Mouse (Mus musculus) embryonic facial prominence, embryonic 13.5 days (tissue): ENCODE measurements at regions not wholly inside any gene's neighbourhood (a gene's known extent, or its start where the extent isn't known, plus 50 kb on each side); places are given as distances from the start of the nearest gene placed in this dataset.

Experiments
- ATAC-seq: fragments of 200-750 bp; cut with Nextera tagmentation; 2 replicates; pipeline ENCODE4 v1.8.0; 2017; ENCODE audit warnings: low read depth; ENCODE audit not compliant: insufficient number of reproducible peaks, insufficient read depth, low FRiP score, low TSS enrichment
- H3K27ac ChIP-seq: fragments of 300-500 bp; sonication (generic); 2 replicates; pipeline ENCODE4 v1.5.1; 2015; ENCODE audit warnings: moderate library complexity, mild to moderate bottlenecking, inconsistent platforms
- H3K27me3 ChIP-seq: fragments of 300-500 bp; sonication (generic); 2 replicates; pipeline ENCODE4 v1.6.1; 2015; ENCODE audit warnings: mild to moderate bottlenecking, inconsistent platforms
- H3K36me3 ChIP-seq: fragments of 300-500 bp; sonication (generic); 2 replicates; pipeline ENCODE4 v1.6.1; 2015; ENCODE audit warnings: mild to moderate bottlenecking, inconsistent platforms
- H3K4me1 ChIP-seq: fragments of 300-500 bp; sonication (generic); 2 replicates; pipeline ENCODE4 v1.6.1; 2015; ENCODE audit warnings: inconsistent platforms
- H3K4me2 ChIP-seq: fragments of 300-500 bp; sonication (generic); 2 replicates; pipeline ENCODE4 v1.6.1; 2015; ENCODE audit warnings: moderate library complexity, mild to moderate bottlenecking, inconsistent platforms
- H3K4me3 ChIP-seq: fragments of 300-500 bp; sonication (generic); 2 replicates; pipeline ENCODE4 v1.5.1; 2015; ENCODE audit warnings: mild to moderate bottlenecking, inconsistent platforms
- H3K9ac ChIP-seq: fragments of 300-500 bp; sonication (generic); 2 replicates; pipeline ENCODE4 v1.6.1; 2015; ENCODE audit warnings: mild to moderate bottlenecking, inconsistent platforms
- H3K9me3 ChIP-seq: fragments of 300-500 bp; sonication (generic); 2 replicates; pipeline ENCODE4 v1.6.1; 2016; ENCODE audit warnings: inconsistent platforms
- WGBS: fragments of 180-500 bp; shearing (Covaris S2); methylation state at CpG from one replicate; pipeline ENCODE4 v1.1.7; 2015; ENCODE audit warnings: mixed read lengths; 5-methylcytosine and 5-hydroxymethylcytosine counted together

DNA sequence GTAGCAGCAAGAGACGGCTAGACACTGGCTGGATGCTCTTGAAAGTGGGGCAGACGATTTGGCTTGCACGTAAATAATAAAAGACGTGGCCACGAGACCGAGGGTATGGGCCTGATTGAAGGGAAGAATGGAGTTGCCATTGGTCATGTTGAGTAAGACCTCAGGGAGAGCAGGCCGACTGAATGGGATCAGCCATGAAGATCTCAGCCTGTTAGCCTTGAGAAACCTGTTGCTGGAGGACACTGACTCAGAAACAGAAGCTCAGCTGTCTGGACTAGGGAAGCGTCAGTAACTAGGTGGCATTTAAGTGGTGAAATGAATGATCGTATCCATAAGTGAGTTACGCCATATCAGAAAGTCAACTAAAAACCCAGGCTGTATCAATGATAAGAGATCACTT lies 126.3 kb upstream of the Sox4 start:
- H3K9ac ChIP-seq = no peak overlapping the region
- H3K4me3 ChIP-seq = no peak overlapping the region
- no peak overlapping the region for H3K4me2 ChIP-seq
- H3K27ac ChIP-seq = no peak overlapping the region
- ATAC-seq = no peak
- no peaks in the 10 kb centered on the region for H3K9me3 ChIP-seq
- H3K36me3 ChIP-seq = no peaks in the 10 kb centered on the region
- WGBS = 93% methylated on average over 10 of the region's 10 CpGs
- no peaks in the 10 kb centered on the region for H3K27me3 ChIP-seq
- H3K4me1 ChIP-seq = peaks cover 12% of the 10 kb centered on the region

DNA sequence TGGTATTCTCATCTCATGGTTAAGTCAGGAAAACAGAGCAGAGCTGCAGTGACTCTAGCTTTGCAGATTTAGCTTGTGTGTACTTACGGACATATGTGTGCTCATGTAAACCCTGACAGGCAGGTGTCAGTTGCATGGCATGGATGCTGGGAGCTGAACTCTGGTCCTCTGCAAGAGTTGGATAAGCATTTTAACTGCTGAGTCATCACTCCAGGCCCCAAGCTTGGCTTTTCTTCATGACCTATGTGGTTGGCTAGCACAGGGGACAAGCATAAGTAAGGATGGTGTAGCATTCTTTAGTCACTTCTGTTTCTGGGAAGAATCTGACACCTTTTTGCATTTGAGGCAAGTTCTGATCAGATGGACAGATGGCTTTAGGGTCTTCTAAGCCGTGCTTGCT lies 120.1 kb upstream of the Sox4 start:
- no peak overlapping the region for H3K4me2 ChIP-seq
- H3K4me1 ChIP-seq = peaks cover 7% of the 10 kb centered on the region
- H3K36me3 ChIP-seq = no peaks in the 10 kb centered on the region
- H3K9ac ChIP-seq = no peak overlapping the region
- no peak overlapping the region for H3K27ac ChIP-seq
- H3K4me3 ChIP-seq = no peak overlapping the region
- no peak for ATAC-seq
- 84% methylated on average over 2 of the region's 2 CpGs for WGBS
- H3K9me3 ChIP-seq = no peaks in the 10 kb centered on the region
- no peaks in the 10 kb centered on the region for H3K27me3 ChIP-seq

DNA sequence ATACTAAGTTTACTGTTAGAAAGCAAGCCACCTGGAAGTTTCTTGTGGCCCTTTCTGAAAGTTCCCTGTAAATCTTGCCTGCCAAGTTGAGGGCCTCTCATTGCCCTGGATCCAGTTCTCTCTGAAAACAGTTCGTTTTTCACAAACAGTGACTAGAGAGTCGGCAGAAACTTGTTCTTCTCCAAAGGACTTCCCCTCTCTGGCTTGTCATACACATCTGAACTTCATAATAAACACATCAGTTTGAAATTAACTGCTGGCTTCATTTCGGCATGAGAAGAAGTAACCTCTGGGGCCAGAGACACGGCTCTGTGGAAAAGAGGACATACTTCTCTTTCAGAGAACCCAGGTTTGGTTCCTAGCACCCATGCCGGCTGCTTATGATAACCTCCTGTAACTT lies 110.4 kb upstream of the Sox4 start:
- no peak for ATAC-seq
- H3K36me3 ChIP-seq = no peaks in the 10 kb centered on the region
- 42% methylated on average over 5 of the region's 5 CpGs for WGBS
- no peak overlapping the region for H3K9ac ChIP-seq
- peak overlapping the region; percentile 56 for H3K27ac ChIP-seq
- H3K4me2 ChIP-seq = no peak overlapping the region
- H3K27me3 ChIP-seq = no peaks in the 10 kb centered on the region
- peaks cover 4% of the 10 kb centered on the region; the same call in 1 of the 2 replicates for H3K9me3 ChIP-seq
- H3K4me1 ChIP-seq = peaks cover 16% of the 10 kb centered on the region; the same call in 1 of the 2 replicates
- H3K4me3 ChIP-seq = no peak overlapping the region

DNA sequence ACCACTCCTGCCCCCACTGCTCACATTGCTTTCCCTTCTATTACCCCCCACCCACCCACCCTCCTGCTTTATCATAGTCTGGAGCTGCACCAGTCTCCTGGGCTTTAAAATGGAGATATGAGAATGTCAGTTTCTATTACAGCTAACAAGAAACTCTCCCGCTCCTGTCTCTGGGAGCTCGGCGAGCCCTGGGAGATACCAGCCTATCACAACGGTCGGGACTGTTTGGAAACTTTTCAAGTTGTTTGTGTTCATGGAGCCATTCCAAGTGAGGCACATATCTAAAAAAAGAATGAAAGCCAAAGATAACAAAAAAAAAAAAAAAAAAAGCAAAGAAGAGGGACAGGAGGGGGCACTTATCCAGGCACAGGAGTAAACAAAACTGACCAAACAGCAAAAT lies 105.2 kb upstream of the Sox4 start:
- H3K36me3 ChIP-seq = no peaks in the 10 kb centered on the region
- 56% methylated on average over 5 of the region's 5 CpGs for WGBS
- ATAC-seq = no peak
- peaks cover 4% of the 10 kb centered on the region; the same call in 1 of the 2 replicates for H3K9me3 ChIP-seq
- no peak overlapping the region for H3K9ac ChIP-seq
- H3K4me3 ChIP-seq = no peak overlapping the region
- peaks cover 14% of the 10 kb centered on the region; the same call in 1 of the 2 replicates for H3K4me1 ChIP-seq
- H3K27ac ChIP-seq = no peak overlapping the region
- 0 out of 2 replicates have a peak overlapping the region, but pooled peaks have one; percentile 5 for H3K4me2 ChIP-seq
- H3K27me3 ChIP-seq = no peaks in the 10 kb centered on the region

DNA sequence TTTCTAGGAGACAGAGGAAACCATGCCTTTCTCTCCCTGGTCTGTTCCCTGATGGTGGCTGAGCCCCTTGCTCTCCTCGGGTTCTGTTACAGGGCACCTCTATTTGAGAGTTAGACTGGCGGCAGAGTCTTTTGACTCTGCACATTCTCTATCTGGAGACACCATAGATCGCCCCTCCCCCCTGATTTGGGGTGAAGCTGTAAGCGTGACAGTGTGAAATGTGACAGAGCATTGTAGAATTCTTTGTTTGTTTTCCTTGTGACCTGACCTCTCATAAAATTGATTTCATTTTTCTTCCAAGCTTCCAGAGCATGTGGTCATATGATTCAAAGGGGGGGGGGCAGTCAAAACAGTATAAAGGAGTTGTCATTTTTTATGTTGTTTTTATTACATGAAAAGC lies 96.2 kb upstream of the Sox4 start:
- Histone ChIP-seq H3K9ac (no peak overlapping the region), H3K36me3 (no peaks in the 10 kb centered on the region), H3K27ac (no peak overlapping the region), H3K4me3 (no peak overlapping the region), H3K4me1 (peaks cover under 1% of the 10 kb centered on the region; the same call in 1 of the 2 replicates), H3K27me3 (no peaks in the 10 kb centered on the region), H3K4me2 (no peak overlapping the region), H3K9me3 (no peaks in the 10 kb centered on the region; the same call in 1 of the 2 replicates)
- WGBS = 50% methylated on average over 4 of the region's 4 CpGs
- no peak for ATAC-seq

DNA sequence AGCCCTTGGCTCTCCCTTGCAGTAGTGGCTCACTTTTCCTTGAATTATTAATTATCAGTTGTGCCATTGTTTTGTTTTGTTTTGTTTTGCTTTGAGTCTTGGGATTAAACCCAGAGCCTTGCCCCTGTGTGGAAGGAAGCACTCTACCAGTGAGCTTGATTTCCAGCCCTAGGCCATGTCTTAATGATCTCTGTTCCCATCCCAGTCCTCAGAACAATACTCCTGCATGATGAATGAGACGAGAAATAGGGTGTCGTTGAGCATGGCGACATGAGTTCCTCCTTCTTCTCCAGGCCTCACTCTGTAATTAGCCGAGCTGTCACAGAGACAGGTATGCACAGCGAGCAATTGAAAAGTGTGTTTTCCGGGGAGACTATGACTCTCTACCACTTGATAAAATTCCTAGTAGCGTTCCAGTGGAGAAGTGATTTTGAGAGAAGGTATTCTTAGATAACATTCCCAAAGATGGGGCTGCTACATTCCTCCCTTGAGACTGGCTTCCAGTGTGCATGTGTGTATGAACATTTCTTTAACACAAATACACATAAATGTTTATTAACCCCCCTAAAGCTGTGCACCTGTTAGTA lies 95.6 kb upstream of the Sox4 start:
- Histone ChIP-seq H3K27ac (no peak overlapping the region), H3K4me3 (no peak overlapping the region), H3K36me3 (no peaks in the 10 kb centered on the region), H3K9ac (no peak overlapping the region), H3K4me1 (peaks cover 7% of the 10 kb centered on the region; the same call in 1 of the 2 replicates), H3K4me2 (no peak overlapping the region), H3K9me3 (no peaks in the 10 kb centered on the region; the same call in 1 of the 2 replicates), H3K27me3 (no peaks in the 10 kb centered on the region)
- ATAC-seq = no peak
- 59% methylated on average over 7 of the region's 7 CpGs for WGBS

DNA sequence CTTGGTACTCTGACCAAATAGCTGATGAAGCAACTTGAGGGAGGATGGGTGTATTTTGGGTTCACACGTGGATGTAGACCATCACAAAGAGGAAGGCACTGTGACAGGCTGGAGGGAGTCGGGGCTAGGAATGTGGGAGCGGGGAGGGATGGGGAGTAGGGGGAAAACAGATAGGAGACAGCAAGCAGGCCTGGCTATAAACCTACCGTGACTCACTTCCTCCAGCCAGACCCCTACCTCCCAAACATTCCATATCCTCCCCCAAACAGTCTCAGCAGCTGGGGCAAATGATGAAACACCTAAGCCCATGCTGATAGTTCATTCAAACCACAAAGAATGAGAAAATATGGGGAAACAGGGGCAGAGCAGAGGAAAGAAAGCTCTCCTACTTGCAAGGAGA lies 91.1 kb upstream of the Sox4 start:
- WGBS = 48% methylated on average over 4 of the region's 4 CpGs
- no peaks in the 10 kb centered on the region for H3K9me3 ChIP-seq
- no peak overlapping the region for H3K4me2 ChIP-seq
- ATAC-seq = no peak
- H3K36me3 ChIP-seq = no peaks in the 10 kb centered on the region
- H3K4me3 ChIP-seq = no peak overlapping the region
- H3K4me1 ChIP-seq = peaks cover 13% of the 10 kb centered on the region; the same call in 1 of the 2 replicates
- no peak overlapping the region for H3K27ac ChIP-seq
- H3K27me3 ChIP-seq = no peaks in the 10 kb centered on the region
- H3K9ac ChIP-seq = no peak overlapping the region

DNA sequence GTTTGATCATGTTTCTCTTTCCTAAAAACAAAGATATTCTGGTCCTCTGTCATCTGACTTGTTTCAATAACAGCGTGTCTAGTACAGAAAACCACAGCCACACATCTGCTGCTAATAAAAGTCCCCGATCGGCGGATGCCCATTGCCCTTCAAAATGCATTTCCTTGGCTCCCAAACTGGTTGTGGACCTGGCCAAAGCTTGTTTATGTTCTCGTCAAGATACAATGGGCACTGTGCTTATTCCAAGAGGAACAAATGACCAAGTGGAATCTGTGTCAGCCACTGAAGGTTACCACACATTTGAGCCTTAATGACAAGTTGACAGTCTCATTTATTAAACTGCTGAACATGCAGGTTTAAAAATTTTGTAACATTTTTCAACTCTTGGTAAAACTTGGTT lies 86.8 kb upstream of the Sox4 start:
- Histone ChIP-seq H3K36me3 (no peaks in the 10 kb centered on the region), H3K4me1 (peaks cover 13% of the 10 kb centered on the region; the same call in 1 of the 2 replicates), H3K27me3 (no peaks in the 10 kb centered on the region), H3K27ac (no peak overlapping the region), H3K9me3 (0 out of 2 replicates have a peak, but pooled peaks cover 2% of the 10 kb centered on the region), H3K4me3 (no peak overlapping the region), H3K4me2 (no peak overlapping the region), H3K9ac (no peak overlapping the region)
- no peak for ATAC-seq
- 27% methylated on average over 5 of the region's 5 CpGs for WGBS

DNA sequence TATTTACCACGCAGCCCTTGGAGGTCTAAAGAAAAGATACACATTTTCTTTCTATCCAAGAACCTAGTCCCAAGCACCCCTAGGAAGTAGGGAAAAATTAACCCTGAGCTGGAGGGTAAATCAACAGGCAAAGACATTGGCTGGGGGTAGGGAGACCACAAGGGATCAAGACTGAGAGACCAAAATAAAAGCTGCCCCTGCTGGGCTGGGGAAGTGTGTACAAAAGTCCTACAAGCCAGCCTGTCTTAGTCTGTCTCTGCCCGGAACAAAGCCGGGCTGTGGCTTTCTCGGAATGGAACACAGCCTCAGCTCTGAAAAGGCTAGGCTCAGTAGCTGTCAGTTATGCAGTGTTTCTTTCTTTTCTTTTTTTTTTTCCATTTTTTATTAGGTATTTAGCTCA lies 81.4 kb upstream of the Sox4 start:
- H3K9ac ChIP-seq = no peak overlapping the region
- 0 out of 2 replicates have a peak, but pooled peaks cover 2% of the 10 kb centered on the region for H3K9me3 ChIP-seq
- no peak for ATAC-seq
- no peaks in the 10 kb centered on the region for H3K36me3 ChIP-seq
- H3K27ac ChIP-seq = no peak overlapping the region
- H3K4me1 ChIP-seq = peaks cover 7% of the 10 kb centered on the region
- no peaks in the 10 kb centered on the region for H3K27me3 ChIP-seq
- WGBS = 63% methylated on average over 4 of the region's 4 CpGs
- no peak overlapping the region for H3K4me3 ChIP-seq
- no peak overlapping the region for H3K4me2 ChIP-seq

DNA sequence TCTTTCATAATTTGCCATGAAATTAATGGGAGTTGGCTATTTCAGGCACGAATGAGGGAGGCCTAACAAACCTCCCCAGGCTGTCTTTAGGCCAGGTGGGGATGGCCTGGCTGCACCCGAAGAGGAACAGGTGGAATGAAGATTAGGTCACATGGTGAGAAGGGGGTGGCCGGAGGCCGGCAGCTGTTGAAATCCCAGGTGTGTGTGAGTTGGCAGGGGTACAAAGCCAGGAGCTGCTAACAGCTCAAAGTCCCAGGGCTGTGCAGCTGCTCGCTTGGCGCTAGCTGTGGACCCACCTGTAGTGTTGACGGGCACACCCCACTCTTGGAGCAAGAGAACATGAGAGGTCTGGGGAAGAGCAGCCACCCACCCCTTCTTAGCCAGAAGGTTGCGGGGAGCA lies 80.9 kb upstream of the Sox4 start:
- Histone ChIP-seq H3K27me3 (no peaks in the 10 kb centered on the region), H3K4me1 (peaks cover 7% of the 10 kb centered on the region), H3K9ac (no peak overlapping the region), H3K4me2 (no peak overlapping the region), H3K9me3 (0 out of 2 replicates have a peak, but pooled peaks cover under 1% of the 10 kb centered on the region), H3K36me3 (no peaks in the 10 kb centered on the region), H3K4me3 (no peak overlapping the region), H3K27ac (no peak overlapping the region)
- WGBS = 46% methylated on average over 8 of the region's 8 CpGs
- ATAC-seq = peak; percentile 69

DNA sequence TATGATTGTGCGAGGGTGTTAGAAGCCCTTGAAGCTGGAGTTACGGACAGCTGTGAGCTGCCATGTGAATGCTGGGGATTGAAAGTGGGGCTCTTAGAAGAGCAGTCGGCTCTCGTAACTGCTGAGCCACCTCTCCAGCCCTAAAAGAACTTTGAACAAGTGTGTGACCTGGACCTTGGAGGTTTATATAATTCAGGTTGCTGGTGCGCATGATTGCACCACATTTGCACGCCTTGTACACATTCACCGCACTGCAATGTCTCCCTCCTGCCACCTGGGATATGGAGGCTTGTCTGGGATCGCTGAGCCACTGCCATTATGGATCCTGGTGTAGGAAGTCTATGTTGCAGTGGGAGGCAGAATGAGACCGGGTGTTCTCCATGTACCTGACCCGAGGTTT lies 73.6 kb upstream of the Sox4 start:
- no peaks in the 10 kb centered on the region for H3K36me3 ChIP-seq
- no peaks in the 10 kb centered on the region for H3K9me3 ChIP-seq
- ATAC-seq = no peak
- WGBS = 92% methylated on average over 10 of the region's 10 CpGs
- no peak overlapping the region for H3K9ac ChIP-seq
- no peaks in the 10 kb centered on the region for H3K4me1 ChIP-seq
- H3K4me3 ChIP-seq = no peak overlapping the region
- H3K27ac ChIP-seq = no peak overlapping the region
- no peaks in the 10 kb centered on the region for H3K27me3 ChIP-seq
- H3K4me2 ChIP-seq = no peak overlapping the region

DNA sequence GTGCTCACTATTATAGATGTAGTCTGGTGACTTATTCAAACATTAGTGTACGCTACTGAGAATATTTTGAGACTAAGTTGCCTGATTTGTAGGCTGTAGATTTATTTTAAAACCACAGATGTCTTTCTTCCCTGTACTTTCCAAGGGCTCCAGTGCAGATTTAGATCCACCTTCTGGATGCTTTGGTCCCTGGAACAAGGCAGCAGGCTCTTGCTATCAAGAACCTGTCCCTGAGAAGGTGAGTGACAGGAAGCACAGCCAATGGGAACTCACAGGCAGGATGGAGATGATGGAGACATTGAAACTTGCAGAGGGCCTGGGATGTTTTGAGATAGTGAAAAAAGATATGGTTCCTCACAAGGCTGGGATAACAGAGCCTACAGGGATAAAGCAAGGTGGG lies 70.0 kb upstream of the Sox4 start:
- H3K4me2 ChIP-seq = no peak overlapping the region
- H3K27ac ChIP-seq = no peak overlapping the region
- no peaks in the 10 kb centered on the region for H3K36me3 ChIP-seq
- H3K9me3 ChIP-seq = no peaks in the 10 kb centered on the region
- no peak overlapping the region for H3K9ac ChIP-seq
- no peaks in the 10 kb centered on the region for H3K4me1 ChIP-seq
- no peak overlapping the region for H3K4me3 ChIP-seq
- H3K27me3 ChIP-seq = no peaks in the 10 kb centered on the region
- no peak for ATAC-seq
- WGBS = 86% methylated on average over 1 of the region's 1 CpGs
